Mouse (Mus musculus) heart, postnatal 0 days (tissue): ENCODE data around the gene Map2k5.

Experiments used
- CTCF ChIP-seq: IDR thresholded peaks from 2 replicates; pipeline ENCODE4 v1.5.1; 2016; ENCODE audit warnings: antibody characterized with exemption, control low read depth, low read depth
- EP300 ChIP-seq: IDR thresholded peaks from 2 replicates; pipeline ENCODE4 v1.6.1; 2016; ENCODE audit warnings: antibody characterized with exemption, low read depth

DNA sequence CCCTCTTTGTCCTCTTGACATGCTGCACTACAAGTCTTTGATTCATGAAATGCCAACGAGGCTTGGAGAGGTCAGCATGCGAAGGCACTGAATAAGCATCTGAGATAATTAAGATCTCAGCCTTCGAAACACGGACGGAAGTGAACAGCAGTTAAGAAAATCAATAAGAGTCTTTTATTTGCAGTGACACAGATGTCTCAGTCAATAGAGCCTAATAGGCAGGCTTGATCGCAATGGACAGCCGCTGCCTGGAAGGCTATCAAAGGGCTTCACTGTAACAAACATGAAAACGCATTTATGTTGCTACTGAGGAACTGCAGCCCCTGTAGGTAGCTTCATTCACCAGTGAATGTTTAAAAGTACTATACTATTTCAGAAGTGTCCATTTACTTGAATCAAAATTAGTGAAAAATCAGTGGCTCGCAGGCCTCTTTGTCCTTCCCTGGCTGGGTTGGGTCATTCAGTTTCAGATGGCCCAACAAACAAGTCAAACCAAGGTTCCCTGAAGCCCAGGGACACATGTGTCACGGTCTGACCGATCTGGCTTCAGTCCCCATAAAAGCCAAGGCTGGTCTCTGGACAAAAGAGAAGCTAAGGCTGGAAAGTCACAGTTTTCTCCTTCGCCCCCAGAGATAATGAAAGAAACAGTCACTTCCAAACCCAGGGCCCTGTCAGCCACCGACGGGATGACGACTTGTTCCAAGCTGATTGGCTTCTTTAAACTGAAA is 48.6 kb downstream of the Map2k5 start:
- TF ChIP-seq CTCF = no peak
- no peak for TF ChIP-seq EP300
